Mouse (Mus musculus) ES-E14 (cell line): Measurements from ENCODE around the gene Col5a1.

ENCODE experiments used
- CHD2 ChIP-seq: IDR thresholded peaks from 2 replicates; pipeline ENCODE4 v1.6.1; 2014; ENCODE audit warnings: mild to moderate bottlenecking, low read depth, low read length, inconsistent platforms
- HCFC1 ChIP-seq: IDR thresholded peaks from 2 replicates; pipeline ENCODE4 v1.6.1; 2012; ENCODE audit warnings: low read length, inconsistent platforms, borderline replicate concordance; ENCODE audit not compliant: insufficient read depth
- MAFK ChIP-seq: IDR thresholded peaks from 2 replicates; pipeline ENCODE4 v1.6.1; 2014; ENCODE audit warnings: mild to moderate bottlenecking, low read depth, low read length, inconsistent platforms; ENCODE audit not compliant: insufficient read depth
- ZNF384 ChIP-seq: IDR thresholded peaks from 2 replicates; pipeline ENCODE4 v1.6.1; 2012; ENCODE audit warnings: low read depth, low read length, inconsistent platforms

- TF ChIP-seq ZNF384 (no peak), HCFC1 (no peak), MAFK (no peak), CHD2 (no peak)
These were observed 24.5 kb upstream of the Col5a1 start for GRCm38 (mm10) chr2:27861576-27862238.
